Mouse (Mus musculus): ENCODE measurements around the gene Pabpc1l. TPM values are rescaled to one million over a fixed set of nuclear protein-coding genes. Genes with fewer than 3 reads are reported as not detected.

The Pabpc1l gene
- total RNA-seq (2021): 1 to 10 TPM in 1 of 2 experiments, under 1 TPM in 1; 0.51 to 1.3 TPM
- long read RNA-seq, experiment 1: 0 reads
- long read RNA-seq, experiment 2: 0 reads

DNA sequence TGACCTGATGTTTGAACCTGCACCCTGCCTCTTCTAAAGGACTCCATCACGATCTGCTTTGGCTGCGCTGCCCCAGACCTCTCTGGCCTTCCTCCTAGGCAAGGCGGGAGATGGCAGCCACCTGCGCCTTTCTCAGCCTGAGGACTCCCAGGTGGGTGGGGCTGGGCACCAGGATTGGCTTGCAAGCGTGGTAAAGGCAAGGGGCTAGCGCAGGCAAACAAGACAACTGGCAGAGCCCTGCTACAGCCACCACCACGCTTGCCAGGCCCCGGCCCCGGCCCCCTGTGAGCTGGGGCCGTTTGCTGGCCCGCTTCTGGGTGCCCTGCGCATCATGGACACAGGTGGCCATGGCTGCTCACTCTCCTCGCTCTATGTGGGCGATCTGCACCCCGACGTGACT is at the start of gene Pabpc1l:
Gene Pabpc1l, plus strand, starts transcription at position 301 of the 400 bp plus-strand sequence.
- DNase-seq (ENCODE audit: low spot score in 2 of 2): no peak

GRCm38 (mm10) chr2:163976448-163976847 is 48.8 kb upstream of the Pabpc1l start:
- DNase-seq (ENCODE audit: low spot score in 2 of 2): no peak

DNA sequence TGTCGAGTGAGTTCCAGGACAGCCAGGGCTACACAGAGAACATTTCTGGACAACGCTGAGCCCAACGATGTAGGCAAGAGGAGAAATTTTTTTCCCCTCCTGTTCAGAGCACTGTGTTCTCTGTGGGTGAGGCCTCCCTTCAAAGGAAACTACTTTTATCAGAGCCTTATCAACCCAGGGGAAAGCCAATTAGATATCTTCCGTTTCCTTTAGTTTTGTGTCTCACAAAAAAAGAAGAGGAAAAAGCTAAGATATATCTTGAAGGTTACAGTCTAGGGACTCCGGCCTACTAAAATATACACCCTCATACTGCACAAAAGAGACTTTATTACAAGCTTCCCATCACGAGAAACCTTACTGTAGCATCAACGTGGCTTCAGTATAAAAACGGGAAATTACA is 38.0 kb upstream of the Pabpc1l start:
- DNase-seq (ENCODE audit: low spot score in 2 of 2): no peak

DNA sequence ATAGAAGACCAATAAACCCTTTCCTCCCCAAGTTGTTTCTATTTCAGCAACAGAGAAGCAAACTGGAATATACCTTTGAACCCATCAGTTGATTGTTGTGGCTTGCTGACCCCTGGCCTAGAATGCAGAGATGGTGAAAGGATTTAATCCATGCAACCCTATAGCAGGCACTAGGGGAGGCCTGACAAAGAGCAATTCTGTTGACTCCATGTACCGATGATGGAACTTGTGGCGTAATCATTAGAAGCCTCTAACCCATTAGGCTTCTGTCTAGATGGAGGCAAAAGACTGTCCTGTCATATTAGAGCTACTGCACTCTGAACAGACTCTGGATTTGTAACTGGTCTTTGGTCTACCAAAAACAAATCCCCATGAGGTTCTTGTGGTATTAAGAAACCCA is 32.4 kb upstream of the Pabpc1l start:
- DNase-seq (ENCODE audit: low spot score in 2 of 2): no peak

- no peak for DNase-seq (ENCODE audit: low spot score in 2 of 2)
These were observed 30.6 kb upstream of the Pabpc1l start, which contains the start of gene Ywhab for GRCm38 (mm10) chr2:163994654-163994976. Gene Ywhab (plus strand): TSS chr2:163994960.

GRCm38 (mm10) chr2:163994977-163995862 is 30.0 kb upstream of the Pabpc1l start:
- peak; percentile 89 to 94 for DNase-seq (ENCODE audit: low spot score in 2 of 2)

DNA sequence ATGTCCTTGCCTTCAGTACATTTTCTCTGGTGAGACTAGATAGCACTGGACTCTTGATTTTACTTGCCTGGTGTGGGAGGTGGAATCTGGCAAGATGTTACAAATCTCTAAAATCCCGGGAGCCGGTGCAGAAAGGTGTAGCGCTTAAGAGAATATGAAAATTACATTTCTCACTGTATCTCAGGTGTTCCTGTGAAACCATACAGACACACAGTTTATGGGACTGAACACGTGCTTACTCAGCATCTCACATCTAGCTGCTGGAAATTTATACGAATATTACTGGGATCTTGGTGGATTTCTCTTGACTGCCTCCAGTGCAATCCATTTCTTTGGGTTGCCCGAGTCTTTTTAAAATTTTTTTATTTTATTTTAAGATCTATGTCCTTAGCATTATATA is 29.0 kb upstream of the Pabpc1l start:
- DNase-seq (ENCODE audit: low spot score in 2 of 2): peak in 1 of 2 experiments; percentile 19

- no peak for DNase-seq (ENCODE audit: low spot score in 2 of 2)
These were observed 28.4 kb upstream of the Pabpc1l start for GRCm38 (mm10) chr2:163996899-163997298.

DNA sequence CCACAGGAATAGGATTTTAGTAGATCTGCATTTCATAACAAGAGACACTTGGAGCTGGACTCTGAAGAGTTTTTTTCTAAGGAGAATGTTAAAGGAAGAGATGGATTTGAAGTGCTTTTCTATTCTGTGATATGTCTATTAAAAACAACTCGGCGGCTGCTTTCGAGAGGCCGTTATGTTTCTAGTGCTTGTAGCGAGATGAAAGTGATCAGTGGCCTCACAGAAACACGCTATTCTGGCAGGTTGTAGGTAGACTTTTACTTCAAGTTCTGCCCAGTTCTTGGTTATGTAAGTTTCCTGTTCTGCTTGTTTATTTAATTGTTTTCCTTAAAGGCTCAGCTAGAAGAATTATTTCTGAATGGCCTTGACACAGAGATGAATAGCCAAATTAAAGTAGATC is 26.3 kb upstream of the Pabpc1l start:
- no peak for DNase-seq (ENCODE audit: low spot score in 2 of 2)

DNA sequence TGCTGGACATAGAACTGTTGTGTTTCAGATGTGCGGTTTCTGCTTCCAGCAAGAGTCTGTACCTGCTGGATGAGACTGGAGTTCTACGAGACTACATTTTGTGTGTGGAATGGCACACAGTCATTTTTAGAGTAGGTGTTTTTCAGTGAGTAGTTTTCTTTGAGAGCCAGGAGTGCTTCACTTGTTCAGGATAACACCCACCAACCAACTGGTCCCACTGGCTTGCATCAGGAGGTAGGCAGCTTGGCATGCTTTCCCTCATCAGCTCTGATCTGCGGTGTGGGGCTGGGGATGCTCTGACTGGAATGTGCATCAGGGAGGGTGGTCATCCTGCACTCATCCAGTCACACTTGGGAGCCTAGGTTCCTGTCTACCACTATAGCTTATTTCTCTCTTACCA is 22.6 kb upstream of the Pabpc1l start:
- DNase-seq (ENCODE audit: low spot score in 2 of 2): peak; percentile 59 to 64

GRCm38 (mm10) chr2:164004503-164004902 is 20.7 kb upstream of the Pabpc1l start:
- DNase-seq (ENCODE audit: low spot score in 2 of 2): no peak

DNA sequence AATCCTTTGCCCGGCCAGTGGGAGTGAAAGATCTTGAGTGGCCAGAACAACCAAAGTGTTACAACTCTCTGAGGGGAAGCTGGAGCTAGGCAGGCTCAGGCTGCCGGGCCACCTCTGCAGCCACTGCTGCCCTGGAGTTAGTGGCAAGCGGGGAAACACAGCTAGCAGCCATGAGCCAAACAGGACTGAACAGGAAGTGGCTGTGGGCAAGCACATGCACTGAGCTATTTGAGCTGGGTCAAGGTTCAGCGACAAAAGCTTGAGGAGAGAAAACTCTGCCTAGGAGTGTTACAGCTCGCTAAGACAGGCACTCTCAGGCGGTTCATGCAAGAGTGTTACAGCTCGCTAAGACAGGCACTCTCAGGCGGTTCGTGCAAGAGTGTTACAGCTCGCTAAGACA is 18.3 kb upstream of the Pabpc1l start:
- DNase-seq (ENCODE audit: low spot score in 2 of 2): no peak

- DNase-seq (ENCODE audit: low spot score in 2 of 2): no peak
These were observed 17.7 kb upstream of the Pabpc1l start for GRCm38 (mm10) chr2:164007547-164007946.

- DNase-seq (ENCODE audit: low spot score in 2 of 2): no peak
These were observed 17.2 kb upstream of the Pabpc1l start for GRCm38 (mm10) chr2:164007987-164008545.

- no peak for DNase-seq (ENCODE audit: low spot score in 2 of 2)
These were observed 16.0 kb upstream of the Pabpc1l start for GRCm38 (mm10) chr2:164009227-164009626.

- DNase-seq (ENCODE audit: low spot score in 2 of 2): no peak
These were observed 14.8 kb upstream of the Pabpc1l start for GRCm38 (mm10) chr2:164010496-164010895.

DNA sequence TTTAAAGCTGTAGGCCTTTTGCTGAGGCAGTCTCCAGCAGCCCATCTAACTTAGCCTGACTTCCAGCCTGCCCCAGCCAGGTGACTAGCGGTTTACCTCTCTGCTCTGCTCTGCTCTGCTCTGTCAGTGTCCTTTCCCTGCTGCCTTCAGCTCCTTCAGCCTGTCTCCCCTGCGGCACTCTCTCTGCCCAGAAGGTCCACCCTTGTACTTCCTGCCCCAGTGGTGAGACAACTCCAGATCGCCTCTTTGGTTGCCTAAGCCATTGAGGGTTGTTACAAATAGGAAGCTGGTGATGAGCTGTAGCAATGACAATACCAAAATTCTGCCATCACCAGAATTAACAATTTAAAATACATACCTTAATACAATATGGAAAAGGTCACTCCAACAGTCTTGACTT is 14.3 kb upstream of the Pabpc1l start:
- no peak for DNase-seq (ENCODE audit: low spot score in 2 of 2)

GRCm38 (mm10) chr2:164015304-164015703 is 9.9 kb upstream of the Pabpc1l start:
- DNase-seq (ENCODE audit: low spot score in 2 of 2): no peak

DNA sequence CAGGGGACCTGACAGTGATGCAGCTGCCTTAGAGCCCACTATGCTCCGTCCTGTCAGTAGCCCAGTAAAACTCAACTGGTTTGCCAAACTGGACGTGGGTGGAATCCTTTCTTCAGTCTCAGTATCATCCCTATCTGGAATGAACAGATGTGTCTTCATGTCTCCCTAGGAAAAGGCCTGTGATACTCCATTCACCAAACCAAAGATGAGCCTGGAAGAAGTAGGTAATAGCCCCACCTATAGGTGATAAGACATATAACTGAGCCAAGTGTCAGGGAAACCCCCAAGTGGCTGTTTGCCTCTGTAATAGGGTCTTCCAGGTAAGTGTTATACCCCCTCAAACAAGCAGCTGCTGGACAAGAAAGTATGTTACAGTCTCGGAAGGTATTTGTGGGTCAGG is 6.3 kb upstream of the Pabpc1l start:
- DNase-seq (ENCODE audit: low spot score in 2 of 2): no peak

DNA sequence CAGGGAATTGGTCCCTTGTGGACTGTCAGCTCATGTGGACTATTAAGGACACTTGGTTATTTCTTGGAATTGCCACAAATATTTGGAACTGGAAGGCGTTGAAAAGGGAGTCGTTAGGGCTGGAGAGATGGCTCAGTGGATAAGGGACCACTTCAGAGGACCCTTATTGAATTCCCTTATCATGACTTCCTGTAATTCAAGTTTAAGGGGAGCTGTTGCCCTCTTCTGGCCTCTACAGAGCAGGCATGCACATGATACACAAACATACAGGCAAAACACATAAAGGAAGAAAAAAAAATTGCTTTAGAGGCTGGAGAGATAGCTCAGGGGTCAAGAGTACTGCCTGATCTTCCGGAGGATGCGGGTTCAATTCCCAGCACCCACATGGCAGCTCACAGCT is 5.3 kb upstream of the Pabpc1l start:
- DNase-seq (ENCODE audit: low spot score in 2 of 2): no peak

DNA sequence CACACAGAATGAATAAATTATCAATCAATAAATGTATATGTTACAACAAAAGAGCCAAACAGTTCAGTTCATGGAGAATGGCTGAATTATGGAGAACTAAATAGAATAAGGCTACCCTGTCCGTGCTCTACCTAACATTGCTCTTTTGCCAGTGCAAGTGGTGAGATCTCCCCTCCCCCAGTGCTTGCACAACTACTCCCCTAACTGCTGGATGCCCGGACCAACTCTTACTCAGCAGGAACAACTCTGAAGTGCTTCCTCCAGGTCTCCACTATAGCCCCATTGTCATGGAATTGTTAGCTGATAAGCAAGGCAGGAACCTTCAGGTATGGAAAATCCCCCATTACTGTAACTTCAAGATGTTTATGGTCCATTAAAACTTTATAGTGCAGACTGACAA is 3.1 kb upstream of the Pabpc1l start:
- DNase-seq (ENCODE audit: low spot score in 2 of 2): no peak

DNA sequence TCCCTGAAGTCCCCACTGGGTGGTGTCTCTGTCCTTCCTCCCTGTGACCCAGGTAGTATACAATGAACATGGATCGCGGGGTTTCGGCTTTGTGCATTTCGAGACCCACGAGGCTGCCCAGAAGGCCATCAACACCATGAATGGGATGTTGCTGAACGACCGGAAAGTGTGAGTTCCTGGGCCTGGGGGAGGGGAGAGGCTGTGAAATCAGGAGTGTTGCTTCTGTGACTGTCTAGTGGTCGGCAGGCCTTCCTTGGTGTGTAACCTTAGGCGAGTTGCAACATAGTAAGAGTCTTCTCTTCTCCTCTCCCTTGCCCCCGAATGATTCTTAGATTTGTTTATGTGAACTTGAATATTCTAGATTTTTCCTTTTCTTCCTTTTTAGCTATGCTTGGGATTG is 5.9 kb downstream of the Pabpc1l start:
- DNase-seq (ENCODE audit: low spot score in 2 of 2): no peak

GRCm38 (mm10) chr2:164032973-164033372 is 7.7 kb downstream of the Pabpc1l start:
- DNase-seq (ENCODE audit: low spot score in 2 of 2): no peak

All from left cerebral cortex, adult 18-20 months (tissue).